Mouse (Mus musculus) spleen, embryonic (tissue): ENCODE results near the gene Mettl27.

ENCODE experiments used
- CTCF ChIA-PET: fragments of 350-600 bp; sonication (Branson Sonifier 250); formaldehyde crosslinking; loops from one replicate; lab custom pipeline; 2022; lab: Charles Lee

Gene Mettl27

GRCm38 (mm10) chr5:134951053-134951884 is 19.1 kb downstream of the Mettl27 start:
- CTCF ChIA-PET: no interaction called here

GRCm38 (mm10) chr5:134955491-134955890 is 23.3 kb downstream of the Mettl27 start:
- CTCF ChIA-PET: interaction anchor here (0.6 kb wide), 1 partner anchor 69 kb away, joined by 4 read pairs; no protein-coding TSS in a partner anchor

GRCm38 (mm10) chr5:134959114-134959513 is 26.9 kb downstream of the Mettl27 start:
- CTCF ChIA-PET: no interaction called here

- CTCF ChIA-PET: no interaction called here
Measured at GRCm38 (mm10) chr5:134960430-134960829, 28.3 kb downstream of the Mettl27 start.

GRCm38 (mm10) chr5:134961519-134961918 is 29.4 kb downstream of the Mettl27 start:
- CTCF ChIA-PET: interaction anchor here (0.5 kb wide), 1 partner anchor 43 kb away, joined by 3 read pairs; no protein-coding TSS in a partner anchor

- CTCF ChIA-PET: no interaction called here
Measured at GRCm38 (mm10) chr5:134963546-134963945, 31.4 kb downstream of the Mettl27 start.

- CTCF ChIA-PET: interaction anchor here (0.6 kb wide), 1 partner anchor 21 kb away, joined by 3 read pairs; no protein-coding TSS in a partner anchor
Measured at GRCm38 (mm10) chr5:134964655-134965054, 32.5 kb downstream of the Mettl27 start.

GRCm38 (mm10) chr5:134965473-134965851 is 33.3 kb downstream of the Mettl27 start:
- CTCF ChIA-PET: interaction anchor here (1.2 to 1.9 kb wide), 2 partner anchors 32 to 58 kb away, joined by 7 to 8 read pairs; partner anchors contain the start of gene Mettl27

GRCm38 (mm10) chr5:134965852-134966821 is 34.0 kb downstream of the Mettl27 start:
- CTCF ChIA-PET: interaction anchor here (1.2 to 1.9 kb wide), 2 partner anchors 33 to 59 kb away, joined by 7 to 8 read pairs; partner anchors contain the start of gene Mettl27

- CTCF ChIA-PET: no interaction called here
Measured at GRCm38 (mm10) chr5:134967164-134967944, 35.2 kb downstream of the Mettl27 start.

- CTCF ChIA-PET: no interaction called here
Measured at GRCm38 (mm10) chr5:134970671-134971070, 38.5 kb downstream of the Mettl27 start.

GRCm38 (mm10) chr5:134973081-134973480 is 40.9 kb downstream of the Mettl27 start:
- CTCF ChIA-PET: interaction anchor here (0.6 kb wide), 1 partner anchor 33 kb away, joined by 5 read pairs; no protein-coding TSS in a partner anchor

- CTCF ChIA-PET: no interaction called here
Measured at GRCm38 (mm10) chr5:134973526-134973925, 41.4 kb downstream of the Mettl27 start.

- CTCF ChIA-PET: no interaction called here
Measured at GRCm38 (mm10) chr5:134974294-134974693, 42.1 kb downstream of the Mettl27 start.

- CTCF ChIA-PET: interaction anchor here (0.6 to 0.7 kb wide), 2 partner anchors 277 to 958 kb away, joined by 5 to 12 read pairs; no protein-coding TSS in a partner anchor
Measured at GRCm38 (mm10) chr5:134974921-134975320, 42.8 kb downstream of the Mettl27 start.

GRCm38 (mm10) chr5:134976164-134976563 is 44.0 kb downstream of the Mettl27 start:
- CTCF ChIA-PET: no interaction called here

- CTCF ChIA-PET: no interaction called here
Measured at GRCm38 (mm10) chr5:134976577-134977250, 44.5 kb downstream of the Mettl27 start.

GRCm38 (mm10) chr5:134977837-134978236 is 45.7 kb downstream of the Mettl27 start:
- CTCF ChIA-PET: no interaction called here

GRCm38 (mm10) chr5:134981149-134981548 is 49.0 kb downstream of the Mettl27 start:
- CTCF ChIA-PET: no interaction called here

- CTCF ChIA-PET: no interaction called here
Measured at GRCm38 (mm10) chr5:134983111-134983510, 50.9 kb downstream of the Mettl27 start.
